Mouse (Mus musculus): ENCODE measurements around the gene Olfr790. TPM values are rescaled to one million over a fixed set of nuclear protein-coding genes. Genes with fewer than 3 reads are reported as not detected.

Gene Olfr790
- total and polyA plus RNA-seq, 2 experiments from 2014 or later, result not detected

GRCm38 (mm10) chr10:129521492-129521891 is 23.2 kb downstream of the Olfr790 start, which contains the start of gene Olfr791:
Gene Olfr791 (plus strand): TSS chr10:129521792.
- TF ChIP-seq CTCF (IDR thresholded peaks at IDR 0.05; ENCODE audit: low read depth), result no peak
- no peaks in the 10 kb centered on the region for H3K4me1 ChIP-seq (ENCODE audit: insufficient read depth)
- H3K4me3 ChIP-seq (ENCODE audit: low read depth, low read length), result no peak within 1 kb of the TSS
- DNase-seq (no peak), ATAC-seq (no peak)
- no peaks in the 10 kb centered on the region for H3K36me3 ChIP-seq (ENCODE audit: insufficient read depth)
- 78% methylated on average over 3 of the region's 3 CpGs for WGBS
- H3K4me2 ChIP-seq (ENCODE audit: low read depth), result no peak within 1 kb of the TSS
- H3K9ac ChIP-seq, result no peak within 1 kb of the TSS
- no peaks in the 10 kb centered on the region for H3K9me3 ChIP-seq (ENCODE audit: low read length)
- H3K27me3 ChIP-seq (ENCODE audit: insufficient read depth, low read length), result no peaks in the 10 kb centered on the region
- H3K27ac ChIP-seq (ENCODE audit: low read depth, low read length), result no peak within 1 kb of the TSS

GRCm38 (mm10) chr10:129538862-129539261 is 40.6 kb downstream of the Olfr790 start, which contains the start of gene Olfr792:
Gene Olfr792 (plus strand): TSS chr10:129539162.
- WGBS, result 82% methylated on average over 1 of the region's 1 CpGs
- Histone ChIP-seq H3K27me3 (ENCODE audit: insufficient read depth, low read length) (no peaks in the 10 kb centered on the region), H3K4me3 (ENCODE audit: low read depth, low read length) (no peak within 1 kb of the TSS), H3K9ac (no peak within 1 kb of the TSS), H3K4me2 (ENCODE audit: low read depth) (no peak within 1 kb of the TSS), H3K36me3 (ENCODE audit: insufficient read depth) (no peaks in the 10 kb centered on the region), H3K27ac (ENCODE audit: low read depth, low read length) (no peak within 1 kb of the TSS), H3K9me3 (ENCODE audit: low read length) (no peaks in the 10 kb centered on the region), H3K4me1 (ENCODE audit: insufficient read depth) (no peaks in the 10 kb centered on the region)
- no peak for DNase-seq
- no peak for ATAC-seq
- TF ChIP-seq CTCF (IDR thresholded peaks at IDR 0.05; ENCODE audit: low read depth), result no peak

- no peak for ATAC-seq
- Histone ChIP-seq H3K9ac (no peak overlapping the region), H3K4me3 (ENCODE audit: low read depth, low read length) (no peak overlapping the region), H3K36me3 (ENCODE audit: insufficient read depth) (no peaks in the 10 kb centered on the region), H3K27ac (ENCODE audit: low read depth, low read length) (no peak overlapping the region), H3K4me1 (ENCODE audit: insufficient read depth) (no peaks in the 10 kb centered on the region), H3K4me2 (ENCODE audit: low read depth) (no peak overlapping the region), H3K27me3 (ENCODE audit: insufficient read depth, low read length) (no peaks in the 10 kb centered on the region), H3K9me3 (ENCODE audit: low read length) (no peaks in the 10 kb centered on the region)
- DNase-seq, result peak; percentile 0
- WGBS, result 59% methylated on average over 1 of the region's 1 CpGs
- no peak for TF ChIP-seq CTCF (IDR thresholded peaks at IDR 0.05; ENCODE audit: low read depth)
These were observed 51.1 kb downstream of the Olfr790 start for GRCm38 (mm10) chr10:129549354-129549753.

Other genes with a start within 250 kb of the Olfr790 start
- gene Olfr776, start 239.4 kb upstream of the Olfr790 start, total RNA-seq (2014; rRNA removed), result not detected in 2 replicates
- not detected in 2 replicates for gene Olfr776, start 239.4 kb upstream of the Olfr790 start, polyA plus RNA-seq (2015; fragmentation: Nextera tagmentation; extraction: Ambion mirVana)
- not detected in 2 replicates for gene Olfr777, start 227.0 kb upstream of the Olfr790 start, total RNA-seq (2014; rRNA removed)
- not detected in 2 replicates for gene Olfr777, start 227.0 kb upstream of the Olfr790 start, polyA plus RNA-seq (2015; fragmentation: Nextera tagmentation; extraction: Ambion mirVana)
- gene Olfr780, start 180.4 kb upstream of the Olfr790 start, total RNA-seq (2014; rRNA removed), result not detected in 2 replicates
- not detected in 2 replicates for gene Olfr780, start 180.4 kb upstream of the Olfr790 start, polyA plus RNA-seq (2015; fragmentation: Nextera tagmentation; extraction: Ambion mirVana)
- not detected in 2 replicates for gene Olfr781, start 169.6 kb upstream of the Olfr790 start, total RNA-seq (2014; rRNA removed)
- gene Olfr781, start 169.6 kb upstream of the Olfr790 start, polyA plus RNA-seq (2015; fragmentation: Nextera tagmentation; extraction: Ambion mirVana), result not detected in 2 replicates
- gene Olfr782, start 149.6 kb upstream of the Olfr790 start, total RNA-seq (2014; rRNA removed), result not detected in 2 replicates
- not detected in 2 replicates for gene Olfr782, start 149.6 kb upstream of the Olfr790 start, polyA plus RNA-seq (2015; fragmentation: Nextera tagmentation; extraction: Ambion mirVana)
- gene Olfr784, start 114.4 kb upstream of the Olfr790 start, total RNA-seq (2014; rRNA removed), result 0.43 and 0.46 TPM in 2 replicates
- gene Olfr784, start 114.4 kb upstream of the Olfr790 start, polyA plus RNA-seq (2015; fragmentation: Nextera tagmentation; extraction: Ambion mirVana), result 0.05 and 0.06 TPM in 2 replicates
- not detected in 2 replicates for gene Olfr785, start 93.1 kb upstream of the Olfr790 start, total RNA-seq (2014; rRNA removed)
- gene Olfr785, start 93.1 kb upstream of the Olfr790 start, polyA plus RNA-seq (2015; fragmentation: Nextera tagmentation; extraction: Ambion mirVana), result not detected in 2 replicates
- not detected in 2 replicates for gene Olfr786, start 71.2 kb upstream of the Olfr790 start, total RNA-seq (2014; rRNA removed)
- gene Olfr786, start 71.2 kb upstream of the Olfr790 start, polyA plus RNA-seq (2015; fragmentation: Nextera tagmentation; extraction: Ambion mirVana), result not detected in 2 replicates
- gene Olfr787, start 36.6 kb upstream of the Olfr790 start, total RNA-seq (2014; rRNA removed), result not detected in 2 replicates
- not detected in 2 replicates for gene Olfr787, start 36.6 kb upstream of the Olfr790 start, polyA plus RNA-seq (2015; fragmentation: Nextera tagmentation; extraction: Ambion mirVana)
- gene Olfr788, start 27.5 kb upstream of the Olfr790 start, total RNA-seq (2014; rRNA removed), result not detected in 2 replicates
- gene Olfr788, start 27.5 kb upstream of the Olfr790 start, polyA plus RNA-seq (2015; fragmentation: Nextera tagmentation; extraction: Ambion mirVana), result not detected in 2 replicates
- gene Olfr789, start 13.7 kb upstream of the Olfr790 start, total RNA-seq (2014; rRNA removed), result not detected in 2 replicates
- gene Olfr789, start 13.7 kb upstream of the Olfr790 start, polyA plus RNA-seq (2015; fragmentation: Nextera tagmentation; extraction: Ambion mirVana), result not detected in 2 replicates
- not detected in 2 replicates for gene Olfr791, start 23.3 kb downstream of the Olfr790 start, total RNA-seq (2014; rRNA removed)
- gene Olfr791, start 23.3 kb downstream of the Olfr790 start, polyA plus RNA-seq (2015; fragmentation: Nextera tagmentation; extraction: Ambion mirVana), result not detected in 2 replicates
- gene Olfr792, start 40.7 kb downstream of the Olfr790 start, total RNA-seq (2014; rRNA removed), result not detected in 2 replicates
- gene Olfr792, start 40.7 kb downstream of the Olfr790 start, polyA plus RNA-seq (2015; fragmentation: Nextera tagmentation; extraction: Ambion mirVana), result not detected in 2 replicates
- gene Olfr794, start 69.2 kb downstream of the Olfr790 start, total RNA-seq (2014; rRNA removed), result 0.15 TPM in 1 of 2 replicates, not detected in the other
- gene Olfr794, start 69.2 kb downstream of the Olfr790 start, polyA plus RNA-seq (2015; fragmentation: Nextera tagmentation; extraction: Ambion mirVana), result not detected in 2 replicates
- gene Olfr796, start 114.1 kb downstream of the Olfr790 start, total RNA-seq (2014; rRNA removed), result not detected in 2 replicates
- not detected in 2 replicates for gene Olfr796, start 114.1 kb downstream of the Olfr790 start, polyA plus RNA-seq (2015; fragmentation: Nextera tagmentation; extraction: Ambion mirVana)
- not detected in 2 replicates for gene Olfr798, start 129.4 kb downstream of the Olfr790 start, total RNA-seq (2014; rRNA removed)
- gene Olfr798, start 129.4 kb downstream of the Olfr790 start, polyA plus RNA-seq (2015; fragmentation: Nextera tagmentation; extraction: Ambion mirVana), result not detected in 2 replicates
- not detected in 2 replicates for gene Olfr799, start 139.0 kb downstream of the Olfr790 start, total RNA-seq (2014; rRNA removed)
- gene Olfr799, start 139.0 kb downstream of the Olfr790 start, polyA plus RNA-seq (2015; fragmentation: Nextera tagmentation; extraction: Ambion mirVana), result not detected in 2 replicates
- 0.31 TPM in 1 of 2 replicates, not detected in the other for gene Olfr800, start 159.2 kb downstream of the Olfr790 start, total RNA-seq (2014; rRNA removed)
- not detected in 2 replicates for gene Olfr800, start 159.2 kb downstream of the Olfr790 start, polyA plus RNA-seq (2015; fragmentation: Nextera tagmentation; extraction: Ambion mirVana)
- not detected in 2 replicates for gene Olfr801, start 175.4 kb downstream of the Olfr790 start, total RNA-seq (2014; rRNA removed)
- gene Olfr801, start 175.4 kb downstream of the Olfr790 start, polyA plus RNA-seq (2015; fragmentation: Nextera tagmentation; extraction: Ambion mirVana), result not detected in 2 replicates
- gene Olfr802, start 189.7 kb downstream of the Olfr790 start, total RNA-seq (2014; rRNA removed), result not detected in 2 replicates
- gene Olfr802, start 189.7 kb downstream of the Olfr790 start, polyA plus RNA-seq (2015; fragmentation: Nextera tagmentation; extraction: Ambion mirVana), result 0.06 TPM in 1 of 2 replicates, not detected in the other
- not detected in 2 replicates for gene Olfr803, start 195.8 kb downstream of the Olfr790 start, total RNA-seq (2014; rRNA removed)
- not detected in 2 replicates for gene Olfr803, start 195.8 kb downstream of the Olfr790 start, polyA plus RNA-seq (2015; fragmentation: Nextera tagmentation; extraction: Ambion mirVana)
- gene Olfr804, start 204.7 kb downstream of the Olfr790 start, total RNA-seq (2014; rRNA removed), result not detected in 2 replicates
- not detected in 2 replicates for gene Olfr804, start 204.7 kb downstream of the Olfr790 start, polyA plus RNA-seq (2015; fragmentation: Nextera tagmentation; extraction: Ambion mirVana)
- not detected in 2 replicates for gene Olfr805, start 230.9 kb downstream of the Olfr790 start, total RNA-seq (2014; rRNA removed)
- not detected in 2 replicates for gene Olfr805, start 230.9 kb downstream of the Olfr790 start, polyA plus RNA-seq (2015; fragmentation: Nextera tagmentation; extraction: Ambion mirVana)
- not detected in 2 replicates for gene Olfr806, start 243.4 kb downstream of the Olfr790 start, total RNA-seq (2014; rRNA removed)
- not detected in 2 replicates for gene Olfr806, start 243.4 kb downstream of the Olfr790 start, polyA plus RNA-seq (2015; fragmentation: Nextera tagmentation; extraction: Ambion mirVana)